Mouse (Mus musculus) C2C12 (cell line): ENCODE measurements around the gene Cldn10.

Source experiments
- CTCF ChIP-seq: IDR thresholded peaks from one replicate; pipeline ENCODE4 v1.5.1; 2011; ENCODE audit not compliant: control insufficient read depth, insufficient read depth, insufficient read length
- MAX ChIP-seq: IDR thresholded peaks from one replicate; pipeline ENCODE4 v1.6.1; 2011; ENCODE audit warnings: mild to moderate bottlenecking, control low read depth
- MYOG ChIP-seq: IDR thresholded peaks from one replicate; pipeline ENCODE4 v1.6.1; 2011; ENCODE audit not compliant: control insufficient read depth, insufficient read length; ENCODE audit errors: extremely low read depth

DNA sequence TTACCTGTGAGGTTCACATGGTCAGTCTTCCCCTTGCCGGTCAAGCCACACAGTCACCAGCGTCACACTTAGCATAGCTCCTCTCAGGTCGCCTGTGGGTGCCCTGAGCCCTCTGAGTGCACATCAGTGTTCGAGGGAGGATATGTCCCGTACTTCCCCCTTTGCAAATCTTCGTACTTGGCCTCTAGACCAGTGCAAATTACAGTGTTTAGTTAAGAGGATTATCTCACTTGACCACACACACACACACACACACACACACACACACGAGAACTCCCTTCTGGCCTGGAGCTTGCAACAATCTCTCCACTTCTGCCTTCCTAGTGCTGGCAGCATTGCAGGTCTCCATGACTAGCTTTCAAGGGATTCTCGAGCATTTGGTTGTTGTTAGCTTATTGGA is 38.6 kb downstream of the Cldn10 start:
- TF ChIP-seq MYOG (no peak), CTCF (no peak), MAX (no peak)
